Mouse (Mus musculus) cortical plate, adult 2 months (tissue): ENCODE measurements around the gene N4bp2. TPM values are rescaled to one million over a fixed set of nuclear protein-coding genes. Genes with fewer than 3 reads are reported as not detected.

Source experiments
- H3K27ac ChIP-seq: fragments of 200-500 bp; 2 replicates; pipeline ENCODE4 v1.5.1; 2012; ENCODE audit warnings: low read length, control low read depth, inconsistent platforms; ENCODE audit not compliant: insufficient read depth
- H3K4me1 ChIP-seq: fragments of 200-500 bp; 2 replicates; pipeline ENCODE4 v1.6.1; 2011; ENCODE audit warnings: low read length; ENCODE audit not compliant: control insufficient read depth, insufficient read depth
- H3K4me3 ChIP-seq: fragments of 200-500 bp; 2 replicates; pipeline ENCODE4 v1.5.1; 2011; ENCODE audit warnings: mild to moderate bottlenecking, low read length, control low read depth; ENCODE audit not compliant: insufficient read depth
- CTCF ChIP-seq: fragments of 200-500 bp; IDR thresholded peaks from 2 replicates; pipeline ENCODE4 v1.5.1; 2011; ENCODE audit warnings: mild to moderate bottlenecking, control low read depth, low read length; ENCODE audit not compliant: insufficient read depth; ENCODE audit errors: extremely low read depth
- POLR2A ChIP-seq: fragments of 200-500 bp; IDR thresholded peaks from 2 replicates; pipeline ENCODE4 v1.6.1; 2011; ENCODE audit warnings: mild to moderate bottlenecking, low read length, control low read depth; ENCODE audit not compliant: insufficient read depth; ENCODE audit errors: extremely low read depth
- polyA plus RNA-seq: library from polyadenylated mRNA; depleted of rRNA; stranded (reverse); fragments of >200 nt; gene quantifications from 2 replicates; pipeline ENCODE4 v1.2.3, GENCODE M21; 2012

Gene N4bp2
- polyA plus RNA-seq, 1 experiment: 3.8 TPM

DNA sequence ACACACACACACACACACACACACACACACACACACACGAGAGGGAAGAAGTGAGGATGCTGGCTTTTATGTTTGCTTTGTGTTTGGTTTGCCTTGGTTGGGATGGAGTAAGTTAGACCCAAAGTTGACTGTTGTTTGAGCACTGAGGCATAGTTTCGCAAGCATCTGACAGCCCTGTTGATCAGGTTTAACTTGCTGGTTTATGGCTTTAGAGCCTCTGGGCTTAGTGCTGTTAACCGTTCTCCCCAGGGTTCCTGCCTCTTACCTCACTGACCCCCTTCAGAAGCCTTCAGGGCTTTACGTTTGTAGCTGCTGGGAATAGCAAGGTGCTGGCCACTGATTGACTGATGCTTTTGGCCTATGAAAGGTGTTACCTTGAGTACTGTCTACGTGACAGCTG lies 16.4 kb upstream of the N4bp2 start:
- Histone ChIP-seq H3K4me3 (no peak overlapping the region), H3K4me1 (no peaks in the 10 kb centered on the region), H3K27ac (no peak overlapping the region)
- no peak for TF ChIP-seq CTCF
- TF ChIP-seq POLR2A: no peak

DNA sequence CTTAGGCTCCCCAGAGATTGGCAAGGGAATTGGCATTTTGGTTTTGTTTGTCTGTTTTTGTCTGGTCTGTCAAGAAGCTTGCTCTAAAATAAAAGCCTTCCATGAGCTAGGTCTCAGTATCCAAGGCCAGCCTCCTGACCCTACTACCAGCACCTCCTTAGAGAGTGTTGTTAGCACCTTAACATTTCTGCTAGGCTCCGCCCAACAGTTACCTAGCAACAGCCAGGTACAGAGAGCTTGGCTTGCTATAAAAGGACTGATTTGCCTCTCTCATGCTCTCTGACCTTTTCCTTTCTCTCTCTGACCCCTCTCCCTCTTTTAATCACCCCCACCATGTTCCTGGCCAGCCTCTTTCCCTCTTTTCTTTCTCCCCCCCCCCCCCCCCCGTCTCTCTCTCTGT lies 14.9 kb upstream of the N4bp2 start:
- no peak overlapping the region for H3K27ac ChIP-seq
- TF ChIP-seq POLR2A (no peak), CTCF (no peak)
- no peak overlapping the region for H3K4me3 ChIP-seq
- H3K4me1 ChIP-seq: no peaks in the 10 kb centered on the region

DNA sequence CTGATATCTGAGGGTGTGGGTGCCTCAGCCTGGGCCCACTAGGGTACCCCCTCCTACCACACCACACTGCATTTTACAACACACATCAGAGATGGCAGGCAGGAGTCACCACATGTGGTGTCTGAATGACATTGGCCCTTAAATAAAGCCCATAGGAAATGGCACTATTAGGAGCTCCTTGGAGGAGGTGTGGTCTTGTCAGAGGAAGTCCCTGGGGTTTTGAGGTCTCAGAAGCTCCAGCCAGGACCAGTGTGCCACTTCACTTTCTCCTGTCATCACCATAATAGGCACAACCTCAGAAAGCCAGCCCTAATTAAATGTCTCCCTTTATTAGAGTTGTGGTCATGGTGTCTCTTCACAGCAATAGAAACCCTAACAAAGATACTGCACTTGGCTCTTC lies 14.4 kb upstream of the N4bp2 start:
- no peak for TF ChIP-seq CTCF
- no peaks in the 10 kb centered on the region for H3K4me1 ChIP-seq

DNA sequence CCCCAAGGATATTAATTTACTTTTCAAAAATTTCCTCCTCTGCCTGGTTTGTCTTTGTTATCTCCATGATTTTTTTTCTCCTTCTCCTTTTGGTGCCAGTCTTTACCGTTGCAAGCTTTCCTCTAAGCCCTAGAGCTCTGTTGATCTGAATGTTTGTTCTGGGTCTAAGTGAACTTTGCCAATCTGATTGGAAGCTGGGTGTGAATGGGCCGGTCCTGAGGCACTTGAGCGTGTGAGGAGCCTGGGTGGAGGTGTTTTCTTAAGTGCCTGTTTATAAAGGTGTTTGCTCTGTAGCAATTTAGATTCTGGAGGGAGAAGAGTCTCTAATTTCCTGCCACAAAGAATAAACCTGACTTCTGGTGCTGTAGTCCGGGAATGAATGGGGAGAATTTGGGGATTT lies 11.3 kb upstream of the N4bp2 start:
- TF ChIP-seq CTCF (no peak), POLR2A (no peak)
- no peak overlapping the region for H3K27ac ChIP-seq
- no peaks in the 10 kb centered on the region for H3K4me1 ChIP-seq
- no peak overlapping the region for H3K4me3 ChIP-seq

More for the DNA sequence above, 14.4 kb upstream of the N4bp2 start:
- no peak overlapping the region for H3K27ac ChIP-seq
- no peak overlapping the region for H3K4me3 ChIP-seq

DNA sequence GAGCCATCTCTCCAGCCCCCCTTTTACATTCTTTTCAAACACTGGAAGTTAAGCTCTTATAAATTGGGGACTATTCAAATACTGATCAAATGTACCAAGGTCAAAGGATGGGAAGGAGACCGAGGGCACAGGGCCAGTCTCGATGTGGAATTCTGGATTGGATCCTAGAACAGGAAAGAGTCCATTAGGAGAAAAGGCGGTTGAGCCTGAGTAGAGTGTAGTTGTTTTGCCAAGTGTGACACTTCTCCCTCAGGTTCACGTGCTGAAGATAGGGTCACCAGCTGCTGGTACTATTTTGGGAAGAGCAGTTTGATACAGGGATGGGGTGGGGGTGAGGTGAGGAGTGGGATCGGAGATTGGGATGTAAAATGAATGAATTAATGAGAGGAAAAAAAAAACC lies 7.5 kb upstream of the N4bp2 start:
- no peak overlapping the region for H3K4me3 ChIP-seq
- no peak overlapping the region for H3K27ac ChIP-seq
- no peaks in the 10 kb centered on the region for H3K4me1 ChIP-seq
- no peak for TF ChIP-seq CTCF
- TF ChIP-seq POLR2A: no peak

DNA sequence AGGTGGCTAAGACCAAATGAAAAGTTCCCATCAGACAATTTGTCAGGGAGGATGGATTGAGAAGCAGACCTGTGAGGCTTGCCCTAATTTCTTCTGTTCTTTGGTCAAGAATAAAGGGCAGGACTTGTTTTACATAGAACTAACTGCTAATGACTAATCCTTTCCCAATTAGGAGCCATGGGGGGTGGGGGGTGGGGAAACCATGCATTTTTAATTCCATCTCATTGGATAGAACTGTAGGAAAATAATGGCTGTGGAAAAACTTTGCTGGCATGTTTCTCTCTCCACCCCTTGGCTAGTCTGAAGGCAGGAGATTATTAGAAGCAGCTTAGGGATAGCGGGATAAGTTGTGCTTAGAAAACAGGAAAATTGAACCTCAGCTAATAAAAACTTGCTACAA lies 6.2 kb upstream of the N4bp2 start:
- Histone ChIP-seq H3K4me1 (no peaks in the 10 kb centered on the region), H3K4me3 (no peak overlapping the region), H3K27ac (no peak overlapping the region)
- TF ChIP-seq CTCF: no peak
- TF ChIP-seq POLR2A: no peak

DNA sequence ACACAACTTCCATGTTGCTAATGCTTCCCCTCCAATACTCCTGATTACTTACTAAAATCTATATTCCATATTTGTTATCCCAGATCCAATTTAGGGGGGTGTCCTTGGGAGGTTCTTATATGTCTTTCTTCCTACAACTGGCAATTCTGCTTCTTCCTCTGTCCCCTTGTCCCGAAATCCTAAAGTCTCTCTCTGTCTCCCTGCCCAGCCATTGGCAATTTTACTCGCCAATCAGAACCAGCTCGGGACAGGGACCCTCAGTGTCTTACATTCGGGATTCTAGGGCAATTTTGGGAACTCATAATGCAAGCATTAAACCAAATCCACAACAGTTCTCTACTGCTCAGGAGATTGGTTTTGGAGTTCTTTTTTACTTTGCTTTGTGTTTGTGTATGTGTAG lies 3.3 kb upstream of the N4bp2 start:
- H3K27ac ChIP-seq: no peak overlapping the region
- no peak for TF ChIP-seq POLR2A
- TF ChIP-seq CTCF: no peak
- H3K4me3 ChIP-seq: no peak overlapping the region
- no peaks in the 10 kb centered on the region for H3K4me1 ChIP-seq

DNA sequence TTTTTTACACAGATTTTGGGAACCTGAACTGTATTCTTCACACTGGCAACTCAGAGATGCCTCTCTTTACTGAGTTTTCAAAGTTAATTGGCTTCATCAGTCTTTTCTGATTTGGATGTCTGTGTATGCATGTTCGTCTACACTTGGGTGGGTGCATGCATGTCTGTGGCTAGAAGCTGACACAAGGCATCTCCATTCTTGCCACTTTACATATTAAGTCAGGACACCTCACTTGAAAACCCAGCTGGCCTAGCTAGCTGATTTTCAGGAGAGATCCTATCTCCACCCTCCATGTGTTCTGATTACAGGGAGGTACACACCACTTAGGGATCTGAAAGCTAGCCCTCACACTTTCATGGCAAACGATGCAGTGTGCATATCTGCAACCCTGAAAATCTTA lies 2.7 kb upstream of the N4bp2 start:
- Histone ChIP-seq H3K27ac (no peak overlapping the region), H3K4me3 (no peak overlapping the region), H3K4me1 (no peaks in the 10 kb centered on the region; the same call in 1 of the 2 replicates)
- no peak for TF ChIP-seq CTCF
- no peak for TF ChIP-seq POLR2A

DNA sequence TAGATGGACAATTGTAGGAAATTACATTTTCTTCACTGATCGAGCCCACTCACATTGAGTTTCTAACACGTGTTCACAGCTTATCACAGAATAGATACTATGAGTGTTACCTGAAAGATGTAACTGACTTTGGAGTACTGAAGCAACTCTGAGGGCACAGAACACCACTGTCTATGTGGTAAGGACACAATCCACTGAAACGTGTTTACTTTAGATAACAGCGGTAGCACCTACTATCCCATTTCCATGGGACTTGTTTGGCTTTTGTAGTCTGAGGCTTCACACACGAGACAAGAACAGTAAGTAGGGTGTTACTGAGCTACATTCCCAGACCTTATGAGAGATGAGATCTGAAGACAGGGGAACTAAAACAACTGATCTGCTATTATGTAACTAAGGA lies 2.3 kb upstream of the N4bp2 start:
- Histone ChIP-seq H3K4me1 (no peaks in the 10 kb centered on the region; the same call in 1 of the 2 replicates), H3K27ac (no peak overlapping the region), H3K4me3 (no peak overlapping the region)
- no peak for TF ChIP-seq POLR2A
- no peak for TF ChIP-seq CTCF

DNA sequence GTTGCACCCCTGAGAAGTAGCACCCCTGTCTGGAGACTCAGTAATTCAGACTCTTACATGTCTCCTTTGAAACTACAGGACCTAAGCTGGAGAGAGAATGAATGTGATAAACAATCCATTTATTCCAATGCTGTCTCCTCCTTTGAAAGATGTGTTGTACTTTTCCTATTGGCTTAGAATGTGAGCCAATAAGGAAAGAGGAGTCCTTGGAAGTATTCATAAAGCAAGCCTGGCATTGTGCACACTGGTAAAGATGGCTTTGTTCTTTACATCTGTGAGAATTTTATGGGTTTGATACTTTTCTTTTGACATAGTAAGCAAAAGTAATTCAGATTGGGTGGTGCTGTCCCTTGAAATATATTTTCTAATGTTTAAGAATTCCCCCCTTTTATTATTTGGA lies 1.4 kb upstream of the N4bp2 start:
- TF ChIP-seq POLR2A: no peak
- no peak for TF ChIP-seq CTCF
- Histone ChIP-seq H3K27ac (no peak overlapping the region), H3K4me3 (no peak overlapping the region), H3K4me1 (no peaks in the 10 kb centered on the region; the same call in 1 of the 2 replicates)

DNA sequence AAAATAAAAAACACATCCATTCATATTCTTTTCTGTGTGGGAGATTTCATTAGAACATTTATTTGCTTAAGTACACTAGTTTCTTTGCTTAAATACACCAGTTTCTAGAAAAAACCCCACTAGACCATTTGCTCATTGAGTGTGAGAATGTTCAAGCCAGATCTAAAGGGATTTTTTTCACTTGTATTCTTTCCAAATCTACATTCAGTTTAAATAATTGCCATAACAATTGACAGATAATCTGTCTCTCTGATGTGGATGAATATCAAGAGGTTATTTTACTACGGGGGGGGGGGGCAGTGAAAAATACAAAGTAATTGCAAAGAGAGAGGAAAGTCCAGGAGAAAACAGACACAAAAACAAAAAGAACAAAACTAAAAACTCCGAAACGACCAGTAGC lies 635 bp upstream of the N4bp2 start:
- no peaks in the 10 kb centered on the region; the same call in 1 of the 2 replicates for H3K4me1 ChIP-seq
- peak overlapping the region; percentile 90; the same call in 1 of the 2 replicates for H3K27ac ChIP-seq
- TF ChIP-seq POLR2A (no peak), CTCF (no peak)
- H3K4me3 ChIP-seq: peak overlapping the region; percentile 66; the same call in 1 of the 2 replicates
